Mouse (Mus musculus): Measurements from ENCODE around the gene Tigar. TPM values are rescaled to one million over a fixed set of nuclear protein-coding genes. Genes with fewer than 3 reads are reported as not detected.

Gene Tigar
- total RNA-seq, 2 experiments from 2014 or later: 12.5 to 16.2 TPM

GRCm38 (mm10) chr6:127142154-127143123 lies 33.1 kb upstream of the Tigar start:
- peak; percentile 58 for DNase-seq

GRCm38 (mm10) chr6:127138962-127139361 lies 29.6 kb upstream of the Tigar start:
- DNase-seq: no peak

GRCm38 (mm10) chr6:127133433-127134245 lies 24.3 kb upstream of the Tigar start:
- DNase-seq: no peak

- no peak for DNase-seq
Measured at GRCm38 (mm10) chr6:127132719-127133118, 23.4 kb upstream of the Tigar start.

GRCm38 (mm10) chr6:127131946-127132345 lies 22.6 kb upstream of the Tigar start:
- no peak for DNase-seq

- no peak for DNase-seq
Measured at GRCm38 (mm10) chr6:127130377-127130776, 21.0 kb upstream of the Tigar start.

- no peak for DNase-seq
Measured at GRCm38 (mm10) chr6:127129659-127130058, 20.3 kb upstream of the Tigar start.

GRCm38 (mm10) chr6:127123506-127123905 lies 14.1 kb upstream of the Tigar start:
- peak; percentile 47 for DNase-seq

GRCm38 (mm10) chr6:127122996-127123395 lies 13.6 kb upstream of the Tigar start:
- DNase-seq: no peak

- DNase-seq: peak; percentile 60
Measured at GRCm38 (mm10) chr6:127122221-127122806, 13.0 kb upstream of the Tigar start.

GRCm38 (mm10) chr6:127114753-127115456 lies 5.5 kb upstream of the Tigar start:
- DNase-seq: no peak

- no peak for DNase-seq
Measured at GRCm38 (mm10) chr6:127108368-127109060, 843 bp downstream of the Tigar start.

GRCm38 (mm10) chr6:127107413-127107812 lies 1.9 kb downstream of the Tigar start:
- no peak for DNase-seq

GRCm38 (mm10) chr6:127106726-127107125 lies 2.6 kb downstream of the Tigar start:
- peak; percentile 44 for DNase-seq

- DNase-seq: no peak
Measured at GRCm38 (mm10) chr6:127106189-127106588, 3.2 kb downstream of the Tigar start.

- peak; percentile 64 for DNase-seq
Measured at GRCm38 (mm10) chr6:127105107-127105506, 4.2 kb downstream of the Tigar start.

- DNase-seq: no peak
Measured at GRCm38 (mm10) chr6:127104396-127105029, 4.8 kb downstream of the Tigar start.

- peak; percentile 27 for DNase-seq
Measured at GRCm38 (mm10) chr6:127103506-127104275, 5.7 kb downstream of the Tigar start.

GRCm38 (mm10) chr6:127094565-127094964 lies 14.8 kb downstream of the Tigar start:
- DNase-seq: peak; percentile 24

GRCm38 (mm10) chr6:127086739-127087138 lies 22.6 kb downstream of the Tigar start:
- peak; percentile 59 for DNase-seq

All from adrenal gland, postnatal 10 days (tissue).